Mouse (Mus musculus) CH12.LX (cell line): Measurements from ENCODE around the gene Klk7.

Source experiments
- BHLHE40 ChIP-seq: IDR thresholded peaks from 2 replicates; pipeline ENCODE4 v1.6.1; 2011; ENCODE audit warnings: mild to moderate bottlenecking, low read depth, low read length, improper control_type of control experiment
- CHD2 ChIP-seq: IDR thresholded peaks from 2 replicates; pipeline ENCODE4 v1.6.1; 2011; ENCODE audit warnings: low read length, improper control_type of control experiment
- CTCF ChIP-seq, 2 experiments: IDR thresholded peaks in 1 of 2; conservative IDR thresholded peaks in 1 of 2; 2 replicates each; pipeline ENCODE4 v1.5.1; 2011 to 2012; ENCODE audit warnings: low read depth in 2 of 2, low read length in 2 of 2, improper control_type of control experiment in 1 of 2, inconsistent platforms in 1 of 2, mild to moderate bottlenecking in 1 of 2, moderate library complexity in 1 of 2
- EP300 ChIP-seq: IDR thresholded peaks from 2 replicates; pipeline ENCODE4 v1.6.1; 2011; ENCODE audit warnings: low read length, improper control_type of control experiment
- KAT2A ChIP-seq: IDR thresholded peaks from 2 replicates; pipeline ENCODE4 v1.6.1; 2012; ENCODE audit warnings: low read length, improper control_type of control experiment, inconsistent platforms; ENCODE audit not compliant: insufficient replicate concordance
- MAX ChIP-seq: IDR thresholded peaks from 2 replicates; pipeline ENCODE4 v1.6.1; 2011; ENCODE audit warnings: low read length, improper control_type of control experiment
- MAZ ChIP-seq: IDR thresholded peaks from 2 replicates; pipeline ENCODE4 v1.6.1; 2012; ENCODE audit warnings: low read depth, mild to moderate bottlenecking, inconsistent platforms, low read length, improper control_type of control experiment, moderate library complexity
- POLR2A ChIP-seq: IDR thresholded peaks from 2 replicates; pipeline ENCODE4 v1.6.1; 2011; ENCODE audit warnings: low read depth, mild to moderate bottlenecking, improper control_type of control experiment, low read length
- POLR2AphosphoS2 ChIP-seq: IDR thresholded peaks from 2 replicates; pipeline ENCODE4 v1.6.1; 2011; ENCODE audit warnings: low read depth, low read length, improper control_type of control experiment
- RAD21 ChIP-seq: IDR thresholded peaks from 2 replicates; pipeline ENCODE4 v1.6.1; 2011; ENCODE audit warnings: low read depth, mild to moderate bottlenecking, low read length, improper control_type of control experiment, moderate library complexity
- RCOR1 ChIP-seq: conservative IDR thresholded peaks from 2 replicates; pipeline ENCODE4 v1.6.1; 2012; ENCODE audit warnings: low read depth, mild to moderate bottlenecking, inconsistent platforms, low read length, improper control_type of control experiment
- UBTF ChIP-seq: IDR thresholded peaks from 2 replicates; pipeline ENCODE4 v1.6.1; 2012; ENCODE audit warnings: low read depth, mild to moderate bottlenecking, inconsistent platforms, low read length, improper control_type of control experiment, moderate library complexity
- USF2 ChIP-seq: conservative IDR thresholded peaks from 2 replicates; pipeline ENCODE4 v1.6.1; 2011; ENCODE audit warnings: low read depth, low read length, improper control_type of control experiment
- ZNF384 ChIP-seq: IDR thresholded peaks from 2 replicates; pipeline ENCODE4 v1.6.1; 2012; ENCODE audit warnings: low read depth, low read length, improper control_type of control experiment, inconsistent platforms

GRCm38 (mm10) chr7:43797844-43798462, 13.1 kb upstream of the Klk7 start:
- TF ChIP-seq CTCF (conservative IDR thresholded peaks at IDR 0.05 in 1 of 2, IDR thresholded peaks at IDR 0.05 in 1 of 2; ENCODE audit: low read depth in 2 of 2, low read length in 2 of 2): no peak
- TF ChIP-seq POLR2A: peak; percentile 20; the same call in 1 of the 2 replicates
- TF ChIP-seq CHD2: no peak
- no peak for TF ChIP-seq POLR2AphosphoS2
- TF ChIP-seq EP300: no peak
- no peak for TF ChIP-seq KAT2A
- TF ChIP-seq USF2: no peak
- TF ChIP-seq MAZ: no peak
- TF ChIP-seq BHLHE40: no peak
- no peak for TF ChIP-seq RCOR1
- TF ChIP-seq RAD21: no peak
- no peak for TF ChIP-seq UBTF
- no peak for TF ChIP-seq ZNF384
- TF ChIP-seq MAX: no peak
